Mouse (Mus musculus) hindbrain, embryonic 11.5 days (tissue): ENCODE measurements around the gene Phldb2. TPM values are rescaled to one million over a fixed set of nuclear protein-coding genes. Genes with fewer than 3 reads are reported as not detected.

ENCODE experiments used
- ATAC-seq: fragments of 200-750 bp; cut with Nextera tagmentation; 2 replicates; pipeline ENCODE4 v1.8.0; 2017; ENCODE audit warnings: mild to moderate bottlenecking, moderate TSS enrichment, moderate library complexity; ENCODE audit not compliant: low FRiP score
- DNase-seq: peaks from one replicate; pipeline ENCODE4 v3.0.0-alpha.2; 2015; ENCODE audit warnings: low spot score
- H3K27ac ChIP-seq: fragments of 300-500 bp; sonication (generic); 2 replicates; pipeline ENCODE4 v1.5.1; 2014; ENCODE audit warnings: mild to moderate bottlenecking, low read depth, low read length
- H3K27me3 ChIP-seq: fragments of 300-500 bp; sonication (generic); 2 replicates; pipeline ENCODE4 v1.6.1; 2014; ENCODE audit warnings: mild to moderate bottlenecking, low read length, moderate library complexity, mixed read lengths; ENCODE audit not compliant: control insufficient read depth, insufficient read depth
- H3K36me3 ChIP-seq: fragments of 300-500 bp; sonication (generic); 2 replicates; pipeline ENCODE4 v1.6.1; 2014; ENCODE audit warnings: mild to moderate bottlenecking, low read length, moderate library complexity, mixed read lengths; ENCODE audit not compliant: control insufficient read depth, insufficient read depth
- H3K4me1 ChIP-seq: fragments of 300-500 bp; sonication (generic); replicated peaks from 2 replicates; pipeline ENCODE4 v1.6.1; 2014; ENCODE audit warnings: low read length, mixed read lengths; ENCODE audit not compliant: control insufficient read depth, insufficient read depth
- H3K4me2 ChIP-seq: fragments of 300-500 bp; sonication (generic); replicated peaks from 2 replicates; pipeline ENCODE4 v1.6.1; 2014; ENCODE audit warnings: mild to moderate bottlenecking, low read depth, low read length
- H3K4me3 ChIP-seq: fragments of 300-500 bp; sonication (generic); 2 replicates; pipeline ENCODE4 v1.5.1; 2014; ENCODE audit warnings: low read depth, low read length
- H3K9ac ChIP-seq: fragments of 300-500 bp; sonication (generic); 2 replicates; pipeline ENCODE4 v1.6.1; 2014; ENCODE audit warnings: low read depth, low read length
- H3K9me3 ChIP-seq: fragments of 300-500 bp; sonication (generic); 2 replicates; pipeline ENCODE4 v1.6.1; 2016; ENCODE audit warnings: low read length; ENCODE audit not compliant: control insufficient read depth
- WGBS: fragments of 180-500 bp; shearing (Covaris S2); extraction: QIAGEN DNeasy Blood & Tissue Kit; methylation state at CpG from one replicate; pipeline ENCODE4 v1.1.7; 2014; 5-methylcytosine and 5-hydroxymethylcytosine counted together
- polyA plus RNA-seq: library from polyadenylated mRNA; unstranded; fragments of >200 nt; fragmentation: Nextera tagmentation; extraction: Ambion mirVana; gene quantifications from 2 replicates; pipeline ENCODE4 v1.2.1, GENCODE M21; 2014

The Phldb2 gene
- polyA plus RNA-seq, 1 experiment from 2014 or later = 31.5 TPM

GRCm38 (mm10) chr16:45960978-45961377 lies 7.6 kb upstream of the Phldb2 start:
- Histone ChIP-seq H3K36me3 (no peaks in the 10 kb centered on the region), H3K27me3 (no peaks in the 10 kb centered on the region), H3K27ac (no peak overlapping the region), H3K9ac (no peak overlapping the region), H3K4me2 (no peak overlapping the region), H3K9me3 (no peaks in the 10 kb centered on the region), H3K4me3 (no peak overlapping the region), H3K4me1 (no peaks in the 10 kb centered on the region)
- ATAC-seq = no peak
- WGBS = 85% methylated on average over 3 of the region's 3 CpGs
- DNase-seq = no peak

GRCm38 (mm10) chr16:45956390-45956950 lies 3.1 kb upstream of the Phldb2 start:
- WGBS = 73% methylated on average over 4 of the region's 4 CpGs
- DNase-seq = no peak

GRCm38 (mm10) chr16:45952501-45952900 lies 897 bp downstream of the Phldb2 start:
- Histone ChIP-seq H3K4me2 (no peak overlapping the region), H3K9me3 (no peaks in the 10 kb centered on the region), H3K4me1 (no peaks in the 10 kb centered on the region), H3K27ac (no peak overlapping the region), H3K27me3 (no peaks in the 10 kb centered on the region), H3K36me3 (no peaks in the 10 kb centered on the region), H3K9ac (no peak overlapping the region), H3K4me3 (no peak overlapping the region)
- ATAC-seq (no peak), DNase-seq (no peak)
- 50% methylated on average over 5 of the region's 5 CpGs for WGBS

More at GRCm38 (mm10) chr16:45956390-45956950, 3.1 kb upstream of the Phldb2 start:
- H3K9ac ChIP-seq = no peak overlapping the region
- no peaks in the 10 kb centered on the region for H3K27me3 ChIP-seq
- H3K27ac ChIP-seq = no peak overlapping the region
- no peak for ATAC-seq
- no peak overlapping the region for H3K4me3 ChIP-seq
- no peaks in the 10 kb centered on the region for H3K36me3 ChIP-seq
- no peak overlapping the region for H3K4me2 ChIP-seq
- no peaks in the 10 kb centered on the region for H3K9me3 ChIP-seq
- H3K4me1 ChIP-seq = no peaks in the 10 kb centered on the region

- Histone ChIP-seq H3K9ac (no peak overlapping the region), H3K4me1 (no peaks in the 10 kb centered on the region), H3K27me3 (no peaks in the 10 kb centered on the region), H3K4me2 (no peak overlapping the region), H3K9me3 (no peaks in the 10 kb centered on the region), H3K36me3 (no peaks in the 10 kb centered on the region), H3K27ac (no peak overlapping the region), H3K4me3 (no peak overlapping the region)
- no peak for DNase-seq
- WGBS = 97% methylated on average over 2 of the region's 2 CpGs
- ATAC-seq = no peak
Observed at GRCm38 (mm10) chr16:45952035-45952434, 1.4 kb downstream of the Phldb2 start.

- ATAC-seq (no peak), DNase-seq (no peak)
- no peaks in the 10 kb centered on the region for H3K36me3 ChIP-seq
- H3K27me3 ChIP-seq = no peaks in the 10 kb centered on the region
- H3K4me3 ChIP-seq = no peak overlapping the region
- no peaks in the 10 kb centered on the region for H3K4me1 ChIP-seq
- no peak overlapping the region for H3K4me2 ChIP-seq
- H3K9ac ChIP-seq = no peak overlapping the region
- H3K9me3 ChIP-seq = no peaks in the 10 kb centered on the region
- WGBS = 93% methylated on average over 2 of the region's 2 CpGs
- H3K27ac ChIP-seq = no peak overlapping the region
Observed at GRCm38 (mm10) chr16:45946335-45946734, 7.1 kb downstream of the Phldb2 start.

- no peaks in the 10 kb centered on the region for H3K4me1 ChIP-seq
- H3K9ac ChIP-seq = no peak overlapping the region
- DNase-seq (no peak), ATAC-seq (no peak)
- no peak overlapping the region for H3K4me2 ChIP-seq
- H3K27ac ChIP-seq = no peak overlapping the region
- 88% methylated on average over 5 of the region's 5 CpGs for WGBS
- no peaks in the 10 kb centered on the region for H3K9me3 ChIP-seq
- no peak overlapping the region for H3K4me3 ChIP-seq
- H3K27me3 ChIP-seq = no peaks in the 10 kb centered on the region
- no peaks in the 10 kb centered on the region for H3K36me3 ChIP-seq
Observed at GRCm38 (mm10) chr16:45945649-45946048, 7.7 kb downstream of the Phldb2 start.

GRCm38 (mm10) chr16:45945174-45945631 lies 8.2 kb downstream of the Phldb2 start:
- no peaks in the 10 kb centered on the region for H3K4me1 ChIP-seq
- DNase-seq = no peak
- no peak overlapping the region for H3K27ac ChIP-seq
- H3K36me3 ChIP-seq = no peaks in the 10 kb centered on the region
- H3K4me3 ChIP-seq = no peak overlapping the region
- ATAC-seq = no peak
- H3K9me3 ChIP-seq = no peaks in the 10 kb centered on the region
- WGBS = 60% methylated on average over 11 of the region's 11 CpGs
- H3K9ac ChIP-seq = no peak overlapping the region
- no peaks in the 10 kb centered on the region for H3K27me3 ChIP-seq
- H3K4me2 ChIP-seq = no peak overlapping the region

GRCm38 (mm10) chr16:45942169-45942891 lies 11.1 kb downstream of the Phldb2 start:
- ATAC-seq = no peak
- no peaks in the 10 kb centered on the region for H3K36me3 ChIP-seq
- no peaks in the 10 kb centered on the region for H3K4me1 ChIP-seq
- H3K27ac ChIP-seq = no peak overlapping the region
- no peaks in the 10 kb centered on the region for H3K9me3 ChIP-seq
- DNase-seq = no peak
- WGBS = 87% methylated on average over 8 of the region's 8 CpGs
- H3K4me2 ChIP-seq = no peak overlapping the region
- no peaks in the 10 kb centered on the region for H3K27me3 ChIP-seq
- no peak overlapping the region for H3K9ac ChIP-seq
- no peak overlapping the region for H3K4me3 ChIP-seq

GRCm38 (mm10) chr16:45940701-45941100 lies 12.7 kb downstream of the Phldb2 start:
- 89% methylated on average over 2 of the region's 2 CpGs for WGBS
- ATAC-seq (no peak), DNase-seq (no peak)
- H3K27me3 ChIP-seq = no peaks in the 10 kb centered on the region
- H3K27ac ChIP-seq = no peak overlapping the region
- H3K36me3 ChIP-seq = no peaks in the 10 kb centered on the region
- H3K9me3 ChIP-seq = no peaks in the 10 kb centered on the region
- no peaks in the 10 kb centered on the region for H3K4me1 ChIP-seq
- no peak overlapping the region for H3K4me3 ChIP-seq
- no peak overlapping the region for H3K4me2 ChIP-seq
- H3K9ac ChIP-seq = no peak overlapping the region
